Mouse (Mus musculus) liver, postnatal 0 days (tissue): ENCODE data around the gene Fgfr4. TPM values are rescaled to one million over a fixed set of nuclear protein-coding genes. Genes with fewer than 3 reads are reported as not detected.

ENCODE experiments used
- ATAC-seq: fragments of 200-750 bp; cut with Nextera tagmentation; 2 replicates; pipeline ENCODE4 v1.8.0; 2017; ENCODE audit warnings: mild to moderate bottlenecking, moderate library complexity
- DNase-seq: peaks from one replicate; pipeline ENCODE4 v3.0.0-alpha.2; 2016
- H3K27ac ChIP-seq: fragments of 300-500 bp; sonication (generic); 2 replicates; pipeline ENCODE4 v1.5.1; 2014; ENCODE audit warnings: antibody characterized with exemption, moderate library complexity, mild to moderate bottlenecking, low read depth
- H3K27me3 ChIP-seq: fragments of 300-500 bp; sonication (generic); 2 replicates; pipeline ENCODE4 v1.6.1; 2014; ENCODE audit warnings: low read length, control low read depth, mixed read lengths; ENCODE audit not compliant: insufficient read depth
- H3K36me3 ChIP-seq: fragments of 300-500 bp; sonication (generic); replicated peaks from 2 replicates; pipeline ENCODE4 v1.6.1; 2014; ENCODE audit warnings: mild to moderate bottlenecking, control low read depth, low read length, moderate library complexity, mixed read lengths; ENCODE audit not compliant: insufficient read depth
- H3K4me1 ChIP-seq: fragments of 300-500 bp; sonication (generic); 2 replicates; pipeline ENCODE4 v1.6.1; 2014; ENCODE audit warnings: antibody characterized with exemption, mild to moderate bottlenecking, control low read depth; ENCODE audit not compliant: insufficient read depth
- H3K4me2 ChIP-seq: fragments of 300-500 bp; sonication (generic); 2 replicates; pipeline ENCODE4 v1.6.1; 2014; ENCODE audit warnings: low read depth, mild to moderate bottlenecking, low read length, moderate library complexity, mixed read lengths
- H3K4me3 ChIP-seq: fragments of 300-500 bp; sonication (generic); 2 replicates; pipeline ENCODE4 v1.5.1; 2014; ENCODE audit warnings: low read depth, low read length
- H3K9ac ChIP-seq: fragments of 300-500 bp; sonication (generic); replicated peaks from 2 replicates; pipeline ENCODE4 v1.6.1; 2014; ENCODE audit warnings: mild to moderate bottlenecking, moderate library complexity
- H3K9me3 ChIP-seq: fragments of 300-500 bp; sonication (generic); 2 replicates; pipeline ENCODE4 v1.6.1; 2016; ENCODE audit warnings: mild to moderate bottlenecking, control low read depth, low read length, mixed read lengths
- CTCF ChIP-seq: sonication (generic); IDR thresholded peaks from 2 replicates; pipeline ENCODE4 v1.5.1; 2016; ENCODE audit warnings: antibody characterized with exemption, low read depth
- EP300 ChIP-seq: IDR thresholded peaks from 2 replicates; pipeline ENCODE4 v1.6.1; 2016; ENCODE audit warnings: antibody characterized with exemption, low read depth, mild to moderate bottlenecking
- WGBS: fragments of 180-500 bp; shearing (Covaris S2); extraction: QIAGEN DNeasy Blood & Tissue Kit; methylation state at CpG from one replicate; pipeline ENCODE4 v1.1.7; 2014; ENCODE audit not compliant: insufficient replicate concordance; 5-methylcytosine and 5-hydroxymethylcytosine counted together
- polyA plus RNA-seq: library from polyadenylated mRNA; unstranded; fragments of >200 nt; fragmentation: Nextera tagmentation; extraction: Ambion mirVana; gene quantifications from 2 replicates; pipeline ENCODE4 v1.2.1, GENCODE M21; 2015

The Fgfr4 gene
- polyA plus RNA-seq, 1 experiment from 2014 or later = 5.1 TPM

- 0 out of 2 replicates have a peak, but pooled peaks cover 2% of the 10 kb centered on the region for H3K4me1 ChIP-seq
- H3K36me3 ChIP-seq = no peaks in the 10 kb centered on the region
- no peak overlapping the region for H3K9ac ChIP-seq
- TF ChIP-seq CTCF = no peak
- TF ChIP-seq EP300 = no peak
- H3K4me3 ChIP-seq = no peak overlapping the region
- no peaks in the 10 kb centered on the region for H3K27me3 ChIP-seq
- 63% methylated on average over 7 of the region's 7 CpGs for WGBS
- H3K9me3 ChIP-seq = no peaks in the 10 kb centered on the region
- ATAC-seq (no peak), DNase-seq (no peak)
- no peak overlapping the region for H3K27ac ChIP-seq
- no peak overlapping the region for H3K4me2 ChIP-seq
These were observed 9.9 kb downstream of the Fgfr4 start for GRCm38 (mm10) chr13:55162365-55162764.

- 0 out of 2 replicates have a peak, but pooled peaks cover 2% of the 10 kb centered on the region for H3K4me1 ChIP-seq
- no peak for DNase-seq
- H3K9me3 ChIP-seq = no peaks in the 10 kb centered on the region
- H3K4me2 ChIP-seq = no peak overlapping the region
- no peaks in the 10 kb centered on the region for H3K36me3 ChIP-seq
- H3K9ac ChIP-seq = no peak overlapping the region
- ATAC-seq = no peak
- TF ChIP-seq CTCF = no peak
- TF ChIP-seq EP300 = no peak
- no peak overlapping the region for H3K27ac ChIP-seq
- H3K27me3 ChIP-seq = no peaks in the 10 kb centered on the region
- H3K4me3 ChIP-seq = no peak overlapping the region
- WGBS = 55% methylated on average over 5 of the region's 5 CpGs
These were observed 11.1 kb downstream of the Fgfr4 start for GRCm38 (mm10) chr13:55163553-55163952.

GRCm38 (mm10) chr13:55165831-55166339 lies 13.4 kb downstream of the Fgfr4 start:
- Histone ChIP-seq H3K9ac (no peak overlapping the region), H3K27me3 (no peaks in the 10 kb centered on the region), H3K9me3 (no peaks in the 10 kb centered on the region; the same call in 1 of the 2 replicates), H3K4me1 (0 out of 2 replicates have a peak, but pooled peaks cover 2% of the 10 kb centered on the region), H3K4me3 (no peak overlapping the region), H3K4me2 (no peak overlapping the region), H3K27ac (no peak overlapping the region), H3K36me3 (no peaks in the 10 kb centered on the region)
- TF ChIP-seq CTCF = no peak
- TF ChIP-seq EP300 = no peak
- WGBS = 85% methylated on average over 14 of the region's 16 CpGs
- no peak for DNase-seq
- ATAC-seq = no peak

DNA sequence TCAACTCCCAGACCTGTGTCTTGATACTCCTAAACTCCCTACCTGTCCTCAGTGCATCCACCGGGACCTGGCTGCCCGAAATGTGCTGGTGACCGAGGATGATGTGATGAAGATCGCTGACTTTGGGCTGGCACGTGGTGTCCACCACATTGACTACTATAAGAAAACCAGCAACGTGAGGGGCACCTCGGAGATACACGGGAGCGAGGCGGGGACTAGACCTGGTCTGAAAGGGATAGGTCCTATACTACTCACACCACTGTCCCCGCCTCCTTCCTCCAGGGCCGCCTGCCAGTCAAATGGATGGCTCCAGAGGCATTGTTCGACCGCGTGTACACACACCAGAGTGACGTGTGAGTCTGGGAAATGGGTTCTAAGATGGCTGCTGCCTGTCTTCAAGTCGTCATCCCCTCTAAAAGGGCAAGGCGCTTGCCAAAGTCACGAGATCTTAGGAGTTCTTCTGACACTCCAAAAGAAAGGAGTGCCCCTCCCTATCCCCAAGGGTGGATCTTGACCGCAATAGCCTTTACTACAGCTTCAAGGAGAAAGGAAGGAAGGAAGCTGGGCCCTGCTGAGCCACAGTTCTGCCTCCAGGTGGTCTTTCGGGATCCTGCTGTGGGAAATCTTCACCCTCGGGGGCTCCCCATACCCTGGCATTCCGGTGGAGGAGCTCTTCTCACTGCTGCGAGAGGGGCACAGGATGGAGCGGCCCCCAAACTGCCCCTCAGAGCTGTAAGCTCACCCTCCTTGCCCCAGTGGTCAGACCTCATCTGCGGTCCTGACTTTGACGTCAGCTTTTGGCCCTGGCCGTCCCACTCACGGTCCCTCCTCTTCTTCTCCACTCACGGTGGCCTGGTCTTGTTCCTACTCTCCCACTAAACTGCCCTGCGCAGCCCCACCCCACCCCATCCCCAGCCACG lies 14.6 kb downstream of the Fgfr4 start:
- peaks cover 8% of the 10 kb centered on the region for H3K4me1 ChIP-seq
- WGBS = 83% methylated on average over 32 of the region's 32 CpGs
- H3K4me2 ChIP-seq = no peak overlapping the region
- no peaks in the 10 kb centered on the region for H3K36me3 ChIP-seq
- ATAC-seq = no peak
- H3K9me3 ChIP-seq = no peaks in the 10 kb centered on the region; the same call in 1 of the 2 replicates
- H3K27ac ChIP-seq = no peak overlapping the region
- no peak for DNase-seq
- H3K27me3 ChIP-seq = no peaks in the 10 kb centered on the region
- no peak overlapping the region for H3K9ac ChIP-seq
- TF ChIP-seq CTCF (no peak), EP300 (no peak)
- no peak overlapping the region for H3K4me3 ChIP-seq

- H3K9ac ChIP-seq = no peak overlapping the region
- TF ChIP-seq EP300 = no peak
- no peak for TF ChIP-seq CTCF
- no peaks in the 10 kb centered on the region; the same call in 1 of the 2 replicates for H3K9me3 ChIP-seq
- DNase-seq (no peak), ATAC-seq (no peak)
- 81% methylated on average over 11 of the region's 11 CpGs for WGBS
- peaks cover 8% of the 10 kb centered on the region for H3K4me1 ChIP-seq
- H3K4me3 ChIP-seq = no peak overlapping the region
- H3K27ac ChIP-seq = no peak overlapping the region
- H3K27me3 ChIP-seq = no peaks in the 10 kb centered on the region
- no peak overlapping the region for H3K4me2 ChIP-seq
- no peaks in the 10 kb centered on the region for H3K36me3 ChIP-seq
These were observed 15.4 kb downstream of the Fgfr4 start for GRCm38 (mm10) chr13:55167798-55168197.

GRCm38 (mm10) chr13:55168255-55168654 lies 15.8 kb downstream of the Fgfr4 start:
- no peaks in the 10 kb centered on the region for H3K36me3 ChIP-seq
- ATAC-seq (no peak), DNase-seq (no peak)
- H3K4me1 ChIP-seq = peaks cover 8% of the 10 kb centered on the region
- WGBS = 93% methylated on average over 5 of the region's 5 CpGs
- H3K9ac ChIP-seq = no peak overlapping the region
- H3K27me3 ChIP-seq = no peaks in the 10 kb centered on the region
- no peak overlapping the region for H3K4me2 ChIP-seq
- H3K4me3 ChIP-seq = no peak overlapping the region
- no peak for TF ChIP-seq CTCF
- no peak for TF ChIP-seq EP300
- no peak overlapping the region for H3K27ac ChIP-seq
- H3K9me3 ChIP-seq = no peaks in the 10 kb centered on the region; the same call in 1 of the 2 replicates
